ENCODE assay signal across 9 mouse cellular contexts in the genomic region with DNA sequence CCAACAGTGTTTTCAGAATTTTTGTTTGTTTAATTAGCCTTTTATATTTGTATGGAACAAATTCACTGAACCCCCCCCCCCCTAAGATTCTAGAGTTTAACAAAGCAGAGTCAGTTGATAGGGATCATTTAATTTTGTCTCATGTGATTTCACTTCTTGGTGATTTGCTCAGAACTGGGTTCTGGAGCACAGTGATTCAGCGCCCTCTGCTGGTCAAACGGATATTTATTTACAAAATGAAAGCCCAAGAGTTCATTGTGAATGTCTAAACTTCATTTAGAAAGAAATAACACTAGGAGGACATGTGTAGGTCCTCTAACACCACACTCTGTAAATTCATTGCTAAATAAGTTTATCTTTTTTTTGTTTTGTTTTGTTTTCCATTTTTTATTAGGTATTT. TPM values are rescaled to one million over a fixed set of nuclear protein-coding genes. Genes with fewer than 3 reads are reported as not detected.
DNase-seq lines count a peak whose midpoint lies in the region; ATAC-seq and TF ChIP-seq lines count a peak whose summit lies in the region.
"Had no signal": no experiment of that assay in that cellular context is flagged by ENCODE, and none has a peak within 500 bp of the region (broad histone marks: within the 10 kb centered on the region; RNA-seq: fewer than 3 reads in every experiment).

No protein-coding gene starts in this region.

- no peaks in the 10 kb centered on the region for H3K9me3 ChIP-seq in heart, postnatal 0 days (replicated peaks; ENCODE audit: control insufficient read depth, low read length)
- H3K9me3 ChIP-seq in heart, embryonic 11.5 days (replicated peaks; ENCODE audit: control insufficient read depth, low read length) = no peaks in the 10 kb centered on the region
- no peaks in the 10 kb centered on the region for H3K9me3 ChIP-seq in CH12.LX (replicated peaks; ENCODE audit: low read length)

- H3K9ac ChIP-seq in heart, postnatal 0 days (replicated peaks; ENCODE audit: low read depth, low read length) = no peak overlapping the region
- H3K9ac ChIP-seq in heart, embryonic 11.5 days (ENCODE audit: low read depth, low read length) = no peak overlapping the region
- no peak overlapping the region for H3K9ac ChIP-seq in CH12.LX (ENCODE audit: insufficient read depth, low read depth)

- H3K4me1 ChIP-seq in heart, postnatal 0 days (ENCODE audit: control insufficient read depth, insufficient read depth) = no peaks in the 10 kb centered on the region
- H3K4me1 ChIP-seq in heart, embryonic 11.5 days (ENCODE audit: control insufficient read depth, insufficient read depth, low read length) = no peaks in the 10 kb centered on the region
- peaks cover 0 to 13% of the 10 kb centered on the region in 2 experiments; a peak in 2 of 4 replicates for H3K4me1 ChIP-seq in CH12.LX (ENCODE audit: control insufficient read depth in 1 of 2, insufficient read depth in 2 of 2)

- 1% methylated on average over 2 of the region's 2 CpGs for WGBS in heart, postnatal 0 days
- 0% methylated on average over 2 of the region's 2 CpGs for WGBS in heart, embryonic 11.5 days (ENCODE audit: insufficient replicate concordance)

- TF ChIP-seq EP300 in heart, postnatal 0 days (IDR thresholded peaks at IDR 0.05; ENCODE audit: low read depth) = no peak
- TF ChIP-seq EP300 in CH12.LX (IDR thresholded peaks at IDR 0.05; ENCODE audit: low read length) = no peak

- dilution Hi-C loops in CH12.LX (cut with MboI; ENCODE audit: extremely low pct_ligation_motif_present, extremely low pct_unique_long_range_greater_than_20kb, low sequenced_read_pairs) = no loop called here

- H3K4me3 ChIP-seq in heart, postnatal 0 days (ENCODE audit: low read depth, low read length) = no peak overlapping the region
- no peak overlapping the region for H3K4me3 ChIP-seq in heart, embryonic 11.5 days (ENCODE audit: low read depth, low read length)
- H3K4me3 ChIP-seq in CH12.LX (replicated peaks in 1 of 3; ENCODE audit: low read depth in 2 of 3, low read length in 2 of 3, poor library complexity in 1 of 3) = no peak overlapping the region
- H3K4me3 ChIP-seq in layer of hippocampus, adult 2 months = no peak overlapping the region

- no peak for TF ChIP-seq POLR2A in CH12.LX (IDR thresholded peaks at IDR 0.05; ENCODE audit: low read depth, low read length)

- no peaks in the 10 kb centered on the region for H3K36me3 ChIP-seq in heart, postnatal 0 days (replicated peaks; ENCODE audit: control insufficient read depth, insufficient read depth, low read length)
- no peaks in the 10 kb centered on the region for H3K36me3 ChIP-seq in heart, embryonic 11.5 days (ENCODE audit: control insufficient read depth, insufficient read depth, low read length)
- peaks cover 0 to 50% of the 10 kb centered on the region in 2 experiments for H3K36me3 ChIP-seq in CH12.LX (replicated peaks in 1 of 2; ENCODE audit: control insufficient read depth in 1 of 2, insufficient read depth in 1 of 2, low read length in 1 of 2)
- H3K36me3 ChIP-seq in splenic B cell, adult 2 months (ENCODE audit: control insufficient read depth, insufficient read depth, low read length, poor library complexity, severe bottlenecking) = no peaks in the 10 kb centered on the region

- peak; percentile 40 for DNase-seq in heart, postnatal 0 days (ENCODE audit: low spot score)
- DNase-seq in CH12.LX (ENCODE audit: extremely low read depth) = peak; percentile 67
- DNase-seq in c-Kit-positive CD71-negative TER-119-negative erythroid progenitor cells, embryonic 14.5 days (ENCODE audit: low read depth) = peak; percentile 63
- DNase-seq in forelimb bud, embryonic 11.5 days (ENCODE audit: low read depth, low spot score) = peak; percentile 69
- DNase-seq in layer of hippocampus, adult 2 months (ENCODE audit: low spot score in 2 of 2) = peak; percentile 68 to 81
- DNase-seq in splenic B cell, adult 2 months (ENCODE audit: low read depth, low spot score) = peak; percentile 70

- TF ChIP-seq CTCF in heart, postnatal 0 days (IDR thresholded peaks at IDR 0.05; ENCODE audit: low read depth) = peak; percentile 72
- peak; percentile 36 to 85; a peak in 3 of 4 replicates for TF ChIP-seq CTCF in CH12.LX (conservative IDR thresholded peaks at IDR 0.05 in 1 of 2, IDR thresholded peaks at IDR 0.05 in 1 of 2; ENCODE audit: low read depth in 2 of 2, low read length in 2 of 2)
- TF ChIP-seq CTCF in layer of hippocampus, adult 2 months (conservative IDR thresholded peaks at IDR 0.05) = peak; percentile 85

- no peak overlapping the region for H3K4me2 ChIP-seq in heart, postnatal 0 days (ENCODE audit: low read depth, low read length)
- H3K4me2 ChIP-seq in heart, embryonic 11.5 days = no peak overlapping the region
- H3K4me2 ChIP-seq in CH12.LX (ENCODE audit: insufficient read depth, low read depth, poor library complexity, severe bottlenecking) = no peak overlapping the region; the same call in 1 of the 2 replicates

- TF ChIP-seq RAD21 in CH12.LX (IDR thresholded peaks at IDR 0.05; ENCODE audit: low read depth, low read length) = peak; percentile 89

- in situ Hi-C loops in CH12.LX (cut with MboI; ENCODE audit: low pct_ligation_motif_present, low pct_unique_long_range_greater_than_20kb, low sequenced_read_pairs) = loop anchor here (25.0 kb wide), 2 partner anchors 432 to 532 kb away; no protein-coding TSS in a partner anchor

- ATAC-seq in heart, postnatal 0 days (ENCODE audit: insufficient read depth, low read depth) = no peak
- ATAC-seq in heart, embryonic 11.5 days (replicated peaks; ENCODE audit: insufficient number of reproducible peaks, low FRiP score, low TSS enrichment) = no peak
- 0 out of 2 replicates have a peak, but pooled peaks have one; percentile 35 for ATAC-seq in megakaryocyte, adult 5-6 weeks (ENCODE audit: poor library complexity, severe bottlenecking)

- no peaks in the 10 kb centered on the region for H3K79me2 ChIP-seq in CH12.LX (replicated peaks; ENCODE audit: control insufficient read depth, extremely low read depth, insufficient read depth, poor library complexity, severe bottlenecking)

- no peaks in the 10 kb centered on the region for H3K27me3 ChIP-seq in heart, postnatal 0 days (ENCODE audit: control insufficient read depth, insufficient read depth, low read length)
- no peaks in the 10 kb centered on the region for H3K27me3 ChIP-seq in heart, embryonic 11.5 days (ENCODE audit: control insufficient read depth, insufficient read depth, low read length)
- H3K27me3 ChIP-seq in CH12.LX (replicated peaks) = no peaks in the 10 kb centered on the region
- no peaks in the 10 kb centered on the region for H3K27me3 ChIP-seq in splenic B cell, adult 2 months (ENCODE audit: control insufficient read depth, insufficient read depth, low read length, poor library complexity, severe bottlenecking)

- H3K27ac ChIP-seq in heart, postnatal 0 days (ENCODE audit: low read depth) = no peak overlapping the region
- no peak overlapping the region for H3K27ac ChIP-seq in heart, embryonic 11.5 days (ENCODE audit: low read depth, low read length)
- no peak overlapping the region for H3K27ac ChIP-seq in CH12.LX (ENCODE audit: insufficient read depth, low read depth)
- H3K27ac ChIP-seq in layer of hippocampus, adult 2 months = no peak overlapping the region

TF ChIP-seq in CH12.LX, 34 proteins besides CTCF, POLR2A, EP300 and RAD21:
- TF ChIP-seq ZC3H11A (IDR thresholded peaks at IDR 0.05; ENCODE audit: low read depth, low read length) (peak; percentile 48), SMC3 (IDR thresholded peaks at IDR 0.05; ENCODE audit: low read depth, low read length) (peak; percentile 81), ZMIZ1 (IDR thresholded peaks at IDR 0.05; ENCODE audit: low read depth, low read length) (no peak)

RNA-seq across cellular contexts. Expression of gene Il18rap, which starts 29.5 kb away (rescaled TPM):
- 0.27 TPM in 1 of 2 replicates, not detected in the other for total RNA-seq in heart, postnatal 0 days (2014; rRNA removed; ENCODE audit: low replicate concordance)
- 0.07 and 0.10 TPM in 2 replicates for polyA plus RNA-seq in heart, postnatal 0 days (2015; fragmentation: Nextera tagmentation; extraction: Ambion mirVana)
- 0.10 and 0.17 TPM in 2 replicates for polyA plus RNA-seq in heart, embryonic 11.5 days (2014; fragmentation: Nextera tagmentation; extraction: Ambion mirVana)
- total RNA-seq in CH12.LX (2012; rRNA removed) (0.84 and 1.1 TPM in 2 replicates), CH12.LX (2014; rRNA removed) (2.2 and 2.5 TPM in 2 replicates)
- 3.0 and 5.9 TPM in 2 replicates for polyA plus RNA-seq in CH12.LX (2012; ENCODE audit: insufficient read length, low read depth)
- total RNA-seq in layer of hippocampus, adult 2 months (2021) = under 1 TPM; 0.07 to 0.20 TPM
- total RNA-seq in megakaryocyte, adult 5-6 weeks (2015) = 28.7 and 34.9 TPM in 2 replicates
- 30.5 and 43.1 TPM in 2 replicates for total RNA-seq in megakaryocyte, adult 5-6 weeks (2017)

RNA-seq across cellular contexts. Expression of gene Slc9a4, which starts 35.2 kb away (rescaled TPM):
- not detected in 2 replicates for total RNA-seq in heart, postnatal 0 days (2014; rRNA removed; ENCODE audit: low replicate concordance)
- polyA plus RNA-seq in heart, postnatal 0 days (2015; fragmentation: Nextera tagmentation; extraction: Ambion mirVana) = not detected in 2 replicates
- not detected in 2 replicates for polyA plus RNA-seq in heart, embryonic 11.5 days (2014; fragmentation: Nextera tagmentation; extraction: Ambion mirVana)
- total RNA-seq in CH12.LX (2012; rRNA removed) (not detected in 2 replicates), CH12.LX (2014; rRNA removed) (0.07 and 1.2 TPM in 2 replicates)
- polyA plus RNA-seq in CH12.LX (2012; ENCODE audit: insufficient read length, low read depth) = 0.18 and 0.31 TPM in 2 replicates
- 10 to 100 TPM; 22.5 to 23.3 TPM for total RNA-seq in layer of hippocampus, adult 2 months (2021)
- 0.38 TPM in 1 of 2 replicates, not detected in the other for total RNA-seq in megakaryocyte, adult 5-6 weeks (2015)
- total RNA-seq in megakaryocyte, adult 5-6 weeks (2017) = 0.11 TPM in 1 of 2 replicates, not detected in the other
- polyA plus RNA-seq: liver, embryonic 16.5 days had no signal

Comparison
In these comparisons a context has a peak if more than half of its experiments do, and no peak if none do; other contexts are left out.
1. RNA of gene Il18rap, which starts 29.5 kb away (total RNA-seq): 28.7 to 43.1 TPM in megakaryocyte, adult 5-6 weeks; 0.84 to 2.5 TPM in CH12.LX, 0.07 to 0.20 TPM in layer of hippocampus, adult 2 months and 0.27 TPM in heart, postnatal 0 days; every median in the first group is over 4 times any median in the second.
2. RNA of gene Slc9a4, which starts 35.2 kb away (total RNA-seq): 22.5 to 23.3 TPM in layer of hippocampus, adult 2 months; 0.11 to 0.38 TPM in megakaryocyte, adult 5-6 weeks, 0.07 to 1.2 TPM in CH12.LX and not detected in heart, postnatal 0 days; every median in the first group is over 10 times any median in the second.
3. Peak in every context shown above with its lines, with median percentiles within 50 percentile points of each other: DNase-seq and CTCF ChIP-seq.